Mouse (Mus musculus) brain, embryonic 14.5 days (tissue): Measurements from ENCODE around the gene Carmil1.

Source experiments
- CTCF ChIP-seq: fragments of 200-500 bp; IDR thresholded peaks from 2 replicates; pipeline ENCODE4 v1.5.1; 2012; ENCODE audit warnings: inconsistent platforms, mild to moderate bottlenecking, moderate library complexity, borderline replicate concordance; ENCODE audit not compliant: insufficient read depth, insufficient read length; ENCODE audit errors: extremely low read depth
- POLR2A ChIP-seq: fragments of 200-500 bp; IDR thresholded peaks from 2 replicates; pipeline ENCODE4 v1.6.1; 2012; ENCODE audit warnings: mild to moderate bottlenecking, inconsistent platforms, borderline replicate concordance; ENCODE audit not compliant: poor library complexity, insufficient read depth, insufficient read length, severe bottlenecking; ENCODE audit errors: extremely low read depth

GRCm38 (mm10) chr13:24092073-24092472, 188.5 kb downstream of the Carmil1 start:
- TF ChIP-seq CTCF (no peak), POLR2A (no peak)
